Mouse (Mus musculus) brain, embryonic 14.5 days (tissue): Measurements from ENCODE around the gene Ehd1. TPM values are rescaled to one million over a fixed set of nuclear protein-coding genes. Genes with fewer than 3 reads are reported as not detected.
A peak's percentile ranks its signal among the peaks of the same experiment; 100 is the strongest.

Experiments used
- DNase-seq: peaks from one replicate; pipeline ENCODE4 v3.0.0-alpha.2; 2011; ENCODE audit warnings: low read depth
- CTCF ChIP-seq: fragments of 200-500 bp; IDR thresholded peaks from 2 replicates; pipeline ENCODE4 v1.5.1; 2012; ENCODE audit warnings: inconsistent platforms, mild to moderate bottlenecking, moderate library complexity, borderline replicate concordance; ENCODE audit not compliant: insufficient read depth, insufficient read length; ENCODE audit errors: extremely low read depth
- POLR2A ChIP-seq: fragments of 200-500 bp; IDR thresholded peaks from 2 replicates; pipeline ENCODE4 v1.6.1; 2012; ENCODE audit warnings: mild to moderate bottlenecking, inconsistent platforms, borderline replicate concordance; ENCODE audit not compliant: poor library complexity, insufficient read depth, insufficient read length, severe bottlenecking; ENCODE audit errors: extremely low read depth
- polyA plus RNA-seq: library from polyadenylated mRNA; depleted of rRNA; stranded (reverse); fragments of >200 nt; gene quantifications from 2 replicates; pipeline ENCODE4 v1.2.3, GENCODE M21; 2012

The Ehd1 gene
- polyA plus RNA-seq, 1 experiment = 212 TPM

- DNase-seq = no peak
- TF ChIP-seq CTCF (no peak), POLR2A (no peak)
Measured at GRCm38 (mm10) chr19:6240725-6241124, 35.8 kb upstream of the Ehd1 start.

- peak; percentile 100 for DNase-seq
- TF ChIP-seq POLR2A (peak; percentile 55; the same call in 1 of the 2 replicates), CTCF (no peak)
Measured at GRCm38 (mm10) chr19:6241274-6242107, 35.0 kb upstream of the Ehd1 start, which contains the start of gene Atg2a. Atg2a (plus strand) TSS chr19:6241668.

- DNase-seq = peak; percentile 15
- TF ChIP-seq CTCF = no peak
Measured at GRCm38 (mm10) chr19:6242281-6242680, 34.2 kb upstream of the Ehd1 start.

- TF ChIP-seq POLR2A = no peak
- no peak for TF ChIP-seq CTCF
- DNase-seq = no peak
Measured at GRCm38 (mm10) chr19:6243226-6243625, 33.3 kb upstream of the Ehd1 start.

- no peak for DNase-seq
Measured at GRCm38 (mm10) chr19:6245806-6246205, 30.7 kb upstream of the Ehd1 start.

GRCm38 (mm10) chr19:6247526-6248300 is 28.8 kb upstream of the Ehd1 start:
- TF ChIP-seq CTCF (no peak), POLR2A (no peak)
- DNase-seq = no peak

More at GRCm38 (mm10) chr19:6245806-6246205, 30.7 kb upstream of the Ehd1 start:
- TF ChIP-seq CTCF (no peak), POLR2A (no peak)

GRCm38 (mm10) chr19:6253021-6253420 is 23.5 kb upstream of the Ehd1 start:
- TF ChIP-seq POLR2A = no peak
- no peak for TF ChIP-seq CTCF
- DNase-seq = no peak

GRCm38 (mm10) chr19:6260428-6260827 is 16.1 kb upstream of the Ehd1 start:
- DNase-seq = peak; percentile 16
- TF ChIP-seq POLR2A = no peak
- peak; percentile 38; the same call in 1 of the 2 replicates for TF ChIP-seq CTCF

GRCm38 (mm10) chr19:6260946-6261345 is 15.6 kb upstream of the Ehd1 start:
- TF ChIP-seq CTCF = peak; percentile 46; the same call in 1 of the 2 replicates
- TF ChIP-seq POLR2A = no peak
- no peak for DNase-seq

- no peak for TF ChIP-seq POLR2A
- no peak for TF ChIP-seq CTCF
- no peak for DNase-seq
Measured at GRCm38 (mm10) chr19:6261379-6261778, 15.1 kb upstream of the Ehd1 start.

GRCm38 (mm10) chr19:6262222-6262621 is 14.3 kb upstream of the Ehd1 start:
- no peak for TF ChIP-seq POLR2A
- TF ChIP-seq CTCF = peak; percentile 87
- peak; percentile 58 for DNase-seq
